Mouse (Mus musculus) midbrain, postnatal 0 days (tissue): ENCODE measurements around the gene Lag3. TPM values are rescaled to one million over a fixed set of nuclear protein-coding genes. Genes with fewer than 3 reads are reported as not detected.
A peak's percentile ranks its signal among the peaks of the same experiment; 100 is the strongest.

ENCODE experiments used
- ATAC-seq: fragments of 200-750 bp; cut with Nextera tagmentation; 2 replicates; pipeline ENCODE4 v1.8.0; 2017; ENCODE audit warnings: moderate number of reproducible peaks, mild to moderate bottlenecking, moderate TSS enrichment, moderate library complexity; ENCODE audit not compliant: low FRiP score
- DNase-seq: peaks from one replicate; pipeline ENCODE4 v3.0.0-alpha.2; 2015; ENCODE audit warnings: low spot score
- H3K27ac ChIP-seq: fragments of 300-500 bp; sonication (generic); 2 replicates; pipeline ENCODE4 v1.5.1; 2014; ENCODE audit warnings: low read depth, mild to moderate bottlenecking, low read length, mixed read lengths
- H3K27me3 ChIP-seq: fragments of 300-500 bp; sonication (generic); 2 replicates; pipeline ENCODE4 v1.6.1; 2014; ENCODE audit warnings: low read length, control low read depth, mixed read lengths; ENCODE audit not compliant: insufficient read depth
- H3K36me3 ChIP-seq: fragments of 300-500 bp; sonication (generic); 2 replicates; pipeline ENCODE4 v1.6.1; 2014; ENCODE audit warnings: low read length, control low read depth, mixed read lengths; ENCODE audit not compliant: insufficient read depth
- H3K4me1 ChIP-seq: fragments of 300-500 bp; sonication (generic); 2 replicates; pipeline ENCODE4 v1.6.1; 2014; ENCODE audit warnings: mild to moderate bottlenecking, control low read depth, antibody characterized with exemption, low read length, mixed read lengths; ENCODE audit not compliant: insufficient read depth
- H3K4me2 ChIP-seq: fragments of 300-500 bp; sonication (generic); 2 replicates; pipeline ENCODE4 v1.6.1; 2014; ENCODE audit warnings: low read depth, mild to moderate bottlenecking, low read length, mixed read lengths; ENCODE audit not compliant: poor library complexity, severe bottlenecking
- H3K4me3 ChIP-seq: fragments of 300-500 bp; sonication (generic); 2 replicates; pipeline ENCODE4 v1.5.1; 2014; ENCODE audit warnings: low read depth, mild to moderate bottlenecking, low read length, moderate library complexity
- H3K9ac ChIP-seq: fragments of 300-500 bp; sonication (generic); replicated peaks from 2 replicates; pipeline ENCODE4 v1.6.1; 2014; ENCODE audit warnings: mild to moderate bottlenecking, low read length, moderate library complexity, mixed read lengths; ENCODE audit not compliant: poor library complexity, severe bottlenecking
- H3K9me3 ChIP-seq: fragments of 300-500 bp; sonication (generic); 2 replicates; pipeline ENCODE4 v1.6.1; 2016; ENCODE audit warnings: low read length, control low read depth
- CTCF ChIP-seq: IDR thresholded peaks from 2 replicates; pipeline ENCODE4 v1.5.1; 2016; ENCODE audit warnings: antibody characterized with exemption, mild to moderate bottlenecking
- WGBS: fragments of 180-500 bp; shearing (Covaris S2); extraction: QIAGEN DNeasy Blood & Tissue Kit; methylation state at CpG from one replicate; pipeline ENCODE4 v1.1.7; 2014; 5-methylcytosine and 5-hydroxymethylcytosine counted together
- polyA plus RNA-seq: library from polyadenylated mRNA; unstranded; fragments of >200 nt; fragmentation: Nextera tagmentation; extraction: Ambion mirVana; gene quantifications from 2 replicates; pipeline ENCODE4 v1.2.1, GENCODE M21; 2015
- total RNA-seq: library from RNA; depleted of rRNA; stranded (reverse); fragments of >200 nt; gene quantifications from 2 replicates; pipeline ENCODE4 v1.2.3, GENCODE M21; 2014

The Lag3 gene
- total and polyA plus RNA-seq, 2 experiments from 2014 or later: 1.1 to 2.8 TPM

GRCm38 (mm10) chr6:124925941-124926340 lies 14.4 kb upstream of the Lag3 start:
- no peak for ATAC-seq
- Histone ChIP-seq H3K4me2 (no peak overlapping the region), H3K36me3 (no peaks in the 10 kb centered on the region), H3K9ac (no peak overlapping the region), H3K9me3 (no peaks in the 10 kb centered on the region), H3K27ac (no peak overlapping the region), H3K27me3 (no peaks in the 10 kb centered on the region), H3K4me1 (no peaks in the 10 kb centered on the region), H3K4me3 (no peak overlapping the region)
- 51% methylated on average over 5 of the region's 5 CpGs for WGBS
- no peak for TF ChIP-seq CTCF
- no peak for DNase-seq

GRCm38 (mm10) chr6:124925173-124925793 lies 13.8 kb upstream of the Lag3 start:
- Histone ChIP-seq H3K9me3 (no peaks in the 10 kb centered on the region), H3K4me3 (no peak overlapping the region), H3K27me3 (no peaks in the 10 kb centered on the region), H3K4me1 (peaks cover 5% of the 10 kb centered on the region; the same call in 1 of the 2 replicates), H3K27ac (no peak overlapping the region), H3K36me3 (no peaks in the 10 kb centered on the region), H3K9ac (no peak overlapping the region), H3K4me2 (no peak overlapping the region)
- ATAC-seq (no peak), DNase-seq (no peak)
- WGBS: 41% methylated on average over 12 of the region's 12 CpGs
- no peak for TF ChIP-seq CTCF

GRCm38 (mm10) chr6:124921539-124921938 lies 10.0 kb upstream of the Lag3 start:
- Histone ChIP-seq H3K9me3 (no peaks in the 10 kb centered on the region), H3K9ac (no peak overlapping the region), H3K4me1 (peaks cover 9% of the 10 kb centered on the region; the same call in 1 of the 2 replicates), H3K4me3 (no peak overlapping the region), H3K36me3 (no peaks in the 10 kb centered on the region), H3K27me3 (no peaks in the 10 kb centered on the region), H3K4me2 (no peak overlapping the region), H3K27ac (peak overlapping the region; percentile 27; the same call in 1 of the 2 replicates)
- DNase-seq: no peak
- WGBS: 59% methylated on average over 4 of the region's 4 CpGs
- ATAC-seq: no peak
- TF ChIP-seq CTCF: no peak

GRCm38 (mm10) chr6:124920318-124921085 lies 9.0 kb upstream of the Lag3 start:
- Histone ChIP-seq H3K36me3 (no peaks in the 10 kb centered on the region), H3K4me2 (peak overlapping the region; percentile 99), H3K9ac (peak overlapping the region; percentile 62), H3K9me3 (no peaks in the 10 kb centered on the region), H3K4me3 (peak overlapping the region; percentile 68), H3K4me1 (peaks cover 9% of the 10 kb centered on the region; the same call in 1 of the 2 replicates), H3K27ac (peak overlapping the region; percentile 100), H3K27me3 (no peaks in the 10 kb centered on the region)
- 25% methylated on average over 9 of the region's 9 CpGs for WGBS
- DNase-seq: no peak
- TF ChIP-seq CTCF: no peak
- no peak for ATAC-seq

- H3K9me3 ChIP-seq: no peaks in the 10 kb centered on the region
- H3K36me3 ChIP-seq: no peaks in the 10 kb centered on the region
- H3K27me3 ChIP-seq: no peaks in the 10 kb centered on the region
- H3K27ac ChIP-seq: peak within 1 kb of the TSS; percentile 100
- H3K4me1 ChIP-seq: peaks cover 10% of the 10 kb centered on the region
- WGBS: 1% methylated on average over 13 of the region's 13 CpGs
- DNase-seq: peak; percentile 98
- ATAC-seq: peak; percentile 83
- H3K9ac ChIP-seq: peak within 1 kb of the TSS; percentile 97
- peak within 1 kb of the TSS; percentile 99 for H3K4me2 ChIP-seq
- peak within 1 kb of the TSS; percentile 68 for H3K4me3 ChIP-seq
- TF ChIP-seq CTCF: peak; percentile 21; the same call in 1 of the 2 replicates
Observed at GRCm38 (mm10) chr6:124919695-124920317, 8.3 kb upstream of the Lag3 start, which contains the start of gene Ptms. TSS of gene Ptms (minus strand) at chr6:124920103.
